Mouse (Mus musculus) heart, adult 9 months (tissue): ENCODE data around the gene Rundc1.
"Not testable (repeated sequence)": the region's sequence is repeated elsewhere in the genome, so short reads cannot be mapped to it uniquely, and the experiment has no call there.

Source experiments
- DNase-seq, 2 experiments: peaks; one replicate each; pipeline ENCODE4 v3.0.0; 2022; ENCODE audit warnings: low spot score in 2 of 2

Rundc1 gene

DNA sequence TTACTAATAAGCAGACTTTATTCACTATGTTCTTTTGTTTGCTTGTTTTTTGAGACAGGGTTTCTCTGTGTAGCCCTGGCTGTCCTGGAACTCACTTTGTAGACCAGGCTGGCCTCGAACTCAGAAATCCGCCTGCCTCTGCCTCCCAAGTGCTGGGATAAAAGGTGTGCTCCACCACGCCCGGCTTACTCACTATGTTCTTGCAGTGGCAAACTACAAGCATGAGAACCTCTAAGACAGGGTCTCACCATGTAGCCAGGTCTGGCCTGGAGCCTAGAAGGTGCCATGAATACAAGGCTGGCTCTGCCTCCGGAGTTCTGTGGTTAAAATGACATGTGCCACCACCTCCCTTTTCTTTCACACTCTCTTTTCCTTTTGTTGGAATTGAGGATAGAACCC, 41.7 kb downstream of the Rundc1 start:
- not testable (repeated sequence) for DNase-seq

DNA sequence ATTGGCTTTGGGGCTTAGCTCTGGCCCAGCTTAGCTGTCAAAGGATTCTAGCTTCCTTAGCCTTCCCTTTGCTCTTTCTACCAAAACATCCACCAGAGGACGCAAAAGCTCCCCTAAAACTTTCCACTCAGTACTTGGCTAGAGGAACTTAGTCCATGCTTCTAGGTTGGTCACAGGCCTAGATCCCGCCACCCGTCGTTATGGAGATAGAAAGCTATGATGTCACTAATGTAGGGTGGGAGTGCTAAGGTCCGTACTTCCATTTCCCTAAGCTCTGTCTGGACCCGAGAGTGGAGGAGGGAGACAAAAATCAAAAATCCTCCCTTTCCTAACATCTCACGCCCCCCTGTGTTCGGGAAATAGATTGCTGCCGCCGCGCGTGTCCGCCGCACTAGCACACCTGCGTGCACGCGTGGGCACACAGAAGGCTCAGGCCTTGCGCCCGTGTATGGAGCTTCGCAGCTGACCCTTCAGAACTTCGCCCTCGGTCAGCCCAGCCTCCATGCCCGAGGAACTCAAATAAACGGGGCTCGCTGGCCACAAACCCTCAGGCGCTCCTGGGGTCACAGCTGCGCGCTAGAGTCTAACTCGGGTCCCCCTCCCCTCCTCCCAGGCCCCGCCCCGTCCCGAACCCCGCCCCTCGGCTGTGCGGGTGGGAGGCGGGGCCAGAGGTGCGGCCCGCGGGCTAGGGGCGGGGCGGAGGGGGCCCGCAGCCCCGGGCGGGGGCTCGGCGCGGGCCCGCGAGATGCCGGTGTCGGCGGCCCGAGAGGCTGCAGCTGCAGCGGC, 42.8 kb downstream of the Rundc1 start:
- peak; percentile 70 to 73 for DNase-seq

DNA sequence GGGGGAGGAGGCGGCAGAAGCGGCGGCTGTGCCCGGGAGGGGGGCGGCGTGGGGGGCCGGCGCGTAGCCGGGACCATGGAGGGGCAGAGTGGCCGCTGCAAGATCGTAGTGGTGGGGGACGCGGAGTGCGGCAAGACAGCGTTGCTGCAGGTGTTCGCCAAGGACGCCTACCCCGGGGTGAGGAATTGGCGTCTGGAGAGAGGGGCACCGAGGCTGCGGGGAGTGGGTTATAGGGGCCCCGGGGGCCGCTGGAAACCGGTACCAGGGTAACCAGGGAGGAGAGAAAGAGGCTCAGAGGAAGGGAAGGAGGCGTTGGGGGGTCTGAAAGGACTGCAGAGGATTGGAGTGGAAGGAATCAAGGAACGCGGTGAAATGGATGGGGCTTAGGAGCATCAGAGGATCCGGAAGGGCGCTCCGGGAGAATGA, 43.4 kb downstream of the Rundc1 start:
- peak in 1 of 2 experiments; percentile 40 for DNase-seq

DNA sequence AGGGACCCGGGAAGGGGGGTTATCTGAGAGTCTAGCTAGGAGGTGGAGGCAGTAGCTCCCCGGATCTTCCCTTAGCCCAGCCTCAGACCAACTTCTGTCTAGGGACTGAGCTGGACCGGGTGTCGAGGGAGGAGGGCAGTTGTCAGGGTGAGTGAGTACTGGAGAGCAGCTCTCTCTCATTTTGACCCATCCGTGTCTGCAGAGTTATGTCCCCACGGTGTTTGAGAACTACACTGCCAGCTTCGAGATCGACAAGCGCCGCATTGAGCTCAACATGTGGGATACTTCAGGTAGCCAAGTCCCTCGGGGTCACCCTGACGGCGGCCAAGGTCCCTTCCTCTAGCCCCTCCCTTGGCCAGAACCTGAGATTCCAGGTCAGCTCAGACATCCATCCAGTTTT, 43.8 kb downstream of the Rundc1 start:
- DNase-seq = no peak

DNA sequence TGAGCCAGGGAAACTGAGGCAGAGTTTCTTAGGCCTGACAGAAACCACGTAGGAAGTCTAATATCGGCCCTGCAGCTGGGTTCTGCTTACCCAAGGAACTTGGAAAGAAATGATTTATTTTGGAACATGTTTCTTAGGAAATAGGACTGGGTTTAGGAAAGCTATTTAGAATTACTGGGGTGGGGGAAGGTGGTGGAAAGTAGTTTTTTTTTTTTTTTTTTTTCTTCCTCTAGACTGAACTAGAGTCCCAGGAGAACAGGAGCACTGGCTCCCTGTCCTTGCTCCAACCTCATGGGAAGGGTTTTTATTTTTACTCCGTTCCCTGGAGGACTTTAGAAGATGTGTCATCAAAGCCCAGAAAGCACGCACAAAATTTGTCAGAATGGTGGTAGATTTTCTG, 44.3 kb downstream of the Rundc1 start:
- no peak for DNase-seq

DNA sequence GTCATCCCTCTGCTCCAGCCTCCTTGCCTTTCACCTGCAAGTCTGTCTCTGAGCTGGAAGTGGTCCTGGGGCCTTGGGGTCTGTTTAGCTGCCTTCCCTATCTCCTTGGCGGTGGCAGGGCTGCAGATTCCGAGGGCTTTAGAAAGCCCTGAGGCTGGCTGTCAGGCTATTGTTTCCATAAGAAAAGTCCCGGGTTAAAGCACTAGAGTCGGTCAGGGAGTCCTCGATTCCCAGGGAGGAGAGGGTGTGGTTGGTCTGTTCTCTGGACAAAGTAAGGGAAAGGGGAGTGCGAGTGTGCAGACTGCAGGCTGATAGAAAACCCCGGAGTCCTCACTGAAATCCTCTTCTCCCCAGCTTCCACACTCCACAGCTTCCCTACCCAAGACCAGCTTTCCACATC, 45.3 kb downstream of the Rundc1 start:
- DNase-seq = no peak

DNA sequence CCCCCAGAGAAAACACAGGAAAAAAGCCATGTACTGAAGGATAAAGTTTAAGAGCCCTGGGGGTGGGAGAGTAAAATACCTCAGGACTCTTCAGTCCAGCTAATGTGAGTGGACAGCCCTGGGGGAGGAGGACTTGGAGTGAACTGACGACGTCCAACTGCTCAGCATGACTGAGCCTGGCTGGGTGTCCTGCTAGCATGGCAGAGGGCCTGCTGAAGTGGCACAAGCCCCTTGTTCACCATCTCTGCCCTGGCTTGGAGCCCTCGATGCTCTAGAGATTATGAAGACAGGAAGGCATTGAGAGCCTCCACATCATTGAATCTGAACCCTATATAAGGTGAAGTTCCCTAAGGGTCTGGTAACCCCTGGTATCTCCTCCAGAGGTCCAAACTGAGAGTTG, 47.0 kb downstream of the Rundc1 start:
- no peak for DNase-seq

DNA sequence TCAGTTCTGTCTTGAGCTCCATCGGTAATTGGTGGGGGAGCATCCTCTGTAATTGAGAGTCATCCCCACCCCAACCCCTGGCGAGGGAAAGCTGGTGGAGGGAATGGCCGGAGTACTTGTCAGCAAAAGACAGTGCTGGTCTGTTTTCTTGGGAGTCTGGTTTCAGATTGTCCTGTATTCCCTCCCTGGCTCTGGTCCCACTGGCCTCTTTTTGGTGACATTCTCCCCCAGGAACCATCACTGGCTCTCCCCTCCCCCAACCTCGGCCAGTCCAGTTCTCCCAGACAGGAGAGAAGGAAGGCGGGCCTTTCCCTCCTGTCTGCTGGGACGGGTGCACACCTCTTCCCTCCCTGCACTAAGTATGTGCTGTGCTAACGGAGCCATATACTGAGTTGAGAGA, 47.5 kb downstream of the Rundc1 start:
- DNase-seq = no peak

DNA sequence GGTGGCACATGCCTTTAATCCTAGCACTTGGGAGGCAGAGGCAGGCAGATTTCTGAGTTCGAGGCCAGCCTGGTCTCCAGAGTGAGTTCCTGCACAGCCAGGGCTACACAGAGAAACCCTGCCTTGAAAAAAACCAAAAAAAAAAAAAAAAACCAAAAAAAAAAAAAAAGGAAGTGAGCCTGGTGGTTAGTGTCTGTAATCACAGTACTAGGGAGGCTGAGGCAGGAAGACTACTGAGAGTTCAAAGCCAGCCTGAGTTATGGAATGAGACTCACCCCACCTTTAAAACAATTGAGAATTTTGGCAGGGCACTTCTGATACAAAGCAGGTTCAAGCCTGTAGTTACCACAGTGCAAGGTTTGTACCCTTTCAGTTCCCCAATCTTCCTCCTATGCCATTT, 48.8 kb downstream of the Rundc1 start:
- not testable (repeated sequence) for DNase-seq

DNA sequence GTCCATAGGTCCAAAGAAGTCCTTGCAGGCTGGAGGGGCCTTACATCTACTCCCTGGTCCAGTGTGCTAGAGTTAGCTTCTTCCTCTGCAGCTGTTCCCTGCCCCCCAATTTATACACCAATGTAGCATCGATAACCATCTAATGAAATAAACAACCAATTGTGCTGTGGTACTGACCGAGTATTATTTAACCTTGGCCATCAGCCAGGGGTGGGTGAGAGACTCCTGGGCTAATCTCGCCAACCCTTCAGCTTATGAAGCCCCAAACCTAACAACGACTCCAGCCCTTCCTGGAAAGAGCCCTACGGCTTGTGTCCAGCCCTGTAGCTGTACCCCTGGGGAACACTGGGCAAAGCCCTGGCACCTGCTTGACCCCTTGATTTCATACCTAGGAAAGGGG, 49.4 kb downstream of the Rundc1 start:
- no peak for DNase-seq

DNA sequence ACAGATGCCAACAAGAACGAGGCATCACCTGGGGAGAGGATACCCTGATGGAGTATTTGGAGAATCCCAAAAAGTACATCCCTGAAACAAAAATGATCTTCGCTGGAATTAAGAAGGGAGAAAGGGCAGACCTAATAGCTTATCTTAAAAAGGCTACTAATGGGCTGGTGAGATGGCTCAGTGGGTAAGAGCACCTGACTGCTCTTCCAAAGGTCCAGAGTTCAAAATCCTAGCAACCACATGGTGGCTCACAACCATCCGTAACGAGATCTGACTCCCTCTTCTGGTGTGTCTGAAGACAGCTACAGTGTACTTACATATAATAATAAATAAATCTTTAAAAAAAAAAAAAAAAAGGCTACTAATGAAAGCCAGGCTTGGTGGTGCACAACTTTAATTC, 51.5 kb downstream of the Rundc1 start:
- DNase-seq = not testable (repeated sequence)

DNA sequence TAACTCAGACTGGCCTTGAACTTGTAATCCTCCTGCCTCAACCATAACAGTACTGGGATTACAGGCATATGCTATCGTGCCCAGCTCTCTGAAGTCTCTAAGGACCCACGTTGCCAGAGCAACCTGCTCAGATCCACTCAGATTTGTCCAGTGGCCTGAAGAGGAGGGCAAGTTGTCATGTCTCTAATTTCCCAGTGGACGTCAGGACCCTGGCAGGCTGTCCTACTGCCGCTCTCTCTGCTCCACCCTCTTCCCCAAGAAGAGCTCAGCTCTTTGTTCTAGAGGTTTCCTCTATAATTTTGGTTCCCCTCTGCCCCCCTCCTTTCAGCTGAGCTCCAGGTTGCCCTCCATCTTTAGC, 52.3 kb downstream of the Rundc1 start:
- DNase-seq = no peak

DNA sequence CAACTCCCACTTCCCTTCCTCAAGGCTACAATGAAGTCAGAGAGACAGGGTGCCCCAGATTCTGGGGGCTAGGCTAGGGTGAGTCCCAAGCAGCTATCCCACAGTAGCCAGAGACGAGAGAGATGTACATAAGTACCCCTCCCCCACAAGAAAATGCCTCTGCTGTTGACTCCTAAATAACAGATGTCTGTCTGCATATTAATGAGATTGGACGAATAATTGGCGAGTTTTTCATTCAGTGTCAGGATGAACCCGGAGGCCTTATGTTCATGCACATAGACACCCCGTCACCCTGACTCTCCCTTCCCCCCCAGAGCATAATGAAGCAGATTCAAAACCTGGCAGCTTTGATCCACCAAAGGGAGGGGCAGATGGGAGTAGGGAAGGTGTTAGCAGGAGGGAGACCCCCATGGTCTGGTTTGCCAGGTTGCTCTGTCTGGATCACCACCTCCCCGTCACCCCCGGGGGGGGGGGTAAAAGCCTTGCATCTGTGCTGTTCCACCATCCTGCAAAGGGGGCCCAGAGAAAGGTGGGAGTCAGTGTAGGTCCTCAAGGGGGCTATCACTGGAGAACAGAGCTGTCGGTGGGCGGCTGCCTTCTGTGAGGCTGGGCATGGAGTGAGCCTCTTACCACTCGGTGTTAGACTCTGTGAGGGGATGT, 52.8 kb downstream of the Rundc1 start:
- DNase-seq = no peak

DNA sequence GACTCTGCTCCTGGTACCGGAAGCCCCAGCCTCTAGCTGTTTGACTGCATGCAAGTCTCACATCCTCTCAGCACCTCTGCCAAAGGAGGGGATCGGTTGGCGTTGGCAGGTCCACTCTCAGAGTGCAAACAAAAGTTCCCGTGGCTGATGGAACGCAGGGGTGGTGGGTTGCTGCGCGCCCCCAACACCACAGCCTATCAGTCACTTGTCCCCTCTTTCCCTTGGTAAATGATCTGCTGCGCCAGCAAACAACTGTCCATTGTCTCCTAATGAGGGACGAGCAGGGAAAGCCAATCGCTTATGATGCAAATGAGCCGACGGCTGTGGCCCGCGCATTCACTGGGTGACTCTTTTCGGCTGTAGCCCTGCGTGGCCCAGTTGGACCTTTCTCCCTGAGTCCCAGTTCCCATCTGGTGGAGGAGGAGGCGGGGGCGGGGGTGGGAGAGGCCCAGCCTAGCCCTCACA, 54.3 kb downstream of the Rundc1 start:
- DNase-seq = no peak

DNA sequence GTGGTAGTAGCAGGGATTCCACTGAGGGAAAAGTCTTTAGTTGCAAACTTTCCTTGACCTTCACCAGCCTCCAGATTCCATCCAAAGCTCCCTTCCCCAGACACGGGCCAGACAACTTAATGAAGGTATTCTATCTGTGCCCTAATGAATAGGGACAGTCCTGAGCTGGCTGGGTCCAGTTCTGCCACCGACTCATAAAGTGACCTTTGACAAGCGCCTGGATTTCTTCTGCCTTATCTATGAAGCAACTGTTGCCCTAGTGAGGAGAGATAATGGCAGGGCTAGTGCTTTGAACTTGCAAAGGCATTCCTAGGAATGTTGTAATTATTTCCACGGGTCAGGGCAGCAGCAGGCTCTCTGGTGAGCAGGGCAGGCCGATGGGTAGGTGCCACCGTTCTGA, 56.0 kb downstream of the Rundc1 start:
- DNase-seq = no peak

DNA sequence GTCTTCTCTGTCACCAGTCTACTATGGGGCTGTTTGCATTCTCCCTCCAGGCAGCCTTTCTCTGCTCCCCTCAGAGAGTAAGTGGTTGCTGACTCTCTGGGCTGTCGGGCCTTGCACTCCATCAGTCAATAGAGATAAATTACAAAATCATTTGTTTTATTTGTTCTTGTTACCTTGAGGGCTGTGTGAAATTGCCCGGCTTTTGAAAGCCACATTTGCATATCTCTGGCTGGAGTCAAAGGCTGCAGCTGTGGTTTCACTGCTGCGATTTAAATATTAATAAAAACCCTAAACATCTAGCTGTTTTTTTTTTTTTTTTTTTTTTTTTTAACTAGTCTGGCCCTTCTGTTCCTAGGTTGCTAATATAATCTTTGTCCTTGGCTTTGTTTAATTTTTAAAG, 58.9 kb downstream of the Rundc1 start:
- no peak for DNase-seq

DNA sequence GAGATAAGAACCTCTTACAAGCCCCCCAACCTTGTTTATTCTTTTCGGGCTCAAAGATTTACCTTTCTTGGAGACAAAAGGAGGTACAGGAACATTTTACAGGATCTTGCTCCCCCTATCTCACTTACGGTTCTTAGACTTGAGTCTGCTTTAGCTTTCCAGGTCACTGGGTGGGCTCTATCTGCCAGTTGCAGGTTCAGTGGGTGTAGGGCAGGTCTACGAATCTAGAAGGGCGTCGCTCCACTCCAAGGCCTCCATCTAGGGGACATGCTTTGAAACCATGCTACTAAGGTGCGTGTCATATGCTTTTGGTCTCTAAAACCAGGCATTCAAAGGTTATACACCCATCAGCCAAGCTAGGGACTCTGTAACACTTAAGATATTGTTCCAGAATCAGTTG, 59.4 kb downstream of the Rundc1 start:
- DNase-seq = no peak

DNA sequence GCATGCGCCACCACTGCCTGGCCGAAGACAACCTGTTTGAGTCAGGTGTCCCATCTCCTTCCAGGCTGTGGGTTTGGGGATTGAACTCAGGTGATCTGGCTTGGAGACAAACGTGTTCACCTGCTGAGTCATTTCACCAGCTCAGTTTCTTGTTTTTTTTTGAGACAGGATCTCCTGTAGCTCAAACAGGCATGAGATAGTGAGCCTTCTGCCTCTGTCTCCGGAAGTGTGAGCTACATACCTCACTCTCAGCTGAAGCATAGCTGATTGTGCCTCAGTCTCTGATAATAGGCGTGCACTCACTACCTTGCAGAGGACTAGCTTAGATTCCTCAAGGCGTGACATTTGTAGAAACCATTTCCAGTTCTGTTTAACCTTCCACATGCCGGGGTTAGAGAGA, 59.9 kb downstream of the Rundc1 start:
- no peak for DNase-seq
